Mouse (Mus musculus) embryonic facial prominence, embryonic 10.5 days (tissue): ENCODE results near the gene Rps15. TPM values are rescaled to one million over a fixed set of nuclear protein-coding genes. Genes with fewer than 3 reads are reported as not detected.
"Not testable (repeated sequence)": the region's sequence is repeated elsewhere in the genome, so short reads cannot be mapped to it uniquely, and the experiment has no call there.

ENCODE experiments used
- DNase-seq: peaks from one replicate; pipeline ENCODE4 v3.0.0-alpha.2; 2017; ENCODE audit warnings: low spot score
- H3K27ac ChIP-seq: fragments of 300-500 bp; sonication (generic); replicated peaks from 2 replicates; pipeline ENCODE4 v1.5.1; 2016; ENCODE audit warnings: mild to moderate bottlenecking
- H3K27me3 ChIP-seq: fragments of 300-500 bp; sonication (generic); replicated peaks from 2 replicates; pipeline ENCODE4 v1.6.1; 2016; ENCODE audit warnings: low read depth, mild to moderate bottlenecking; ENCODE audit not compliant: poor library complexity, severe bottlenecking
- H3K36me3 ChIP-seq: fragments of 300-500 bp; sonication (generic); replicated peaks from 2 replicates; pipeline ENCODE4 v1.6.1; 2016; ENCODE audit warnings: mild to moderate bottlenecking, moderate library complexity
- H3K4me1 ChIP-seq: fragments of 300-500 bp; sonication (generic); 2 replicates; pipeline ENCODE4 v1.6.1; 2016
- H3K4me3 ChIP-seq: fragments of 300-500 bp; sonication (generic); 2 replicates; pipeline ENCODE4 v1.5.1; 2016; ENCODE audit warnings: mild to moderate bottlenecking, moderate library complexity
- H3K9me3 ChIP-seq: fragments of 300-500 bp; sonication (generic); 2 replicates; pipeline ENCODE4 v1.6.1; 2016; ENCODE audit warnings: mild to moderate bottlenecking
- WGBS: fragments of 180-500 bp; shearing (Covaris S2); methylation state at CpG from one replicate; pipeline ENCODE4 v1.1.7; 2016; 5-methylcytosine and 5-hydroxymethylcytosine counted together
- polyA plus RNA-seq: library from polyadenylated mRNA; unstranded; fragments of >200 nt; fragmentation: Nextera tagmentation; extraction: Ambion mirVana; gene quantifications from 2 replicates; pipeline ENCODE4 v1.2.1, GENCODE M21; 2016

Gene Rps15
- 1,079 and 1,119 TPM in 2 replicates for polyA plus RNA-seq

DNA sequence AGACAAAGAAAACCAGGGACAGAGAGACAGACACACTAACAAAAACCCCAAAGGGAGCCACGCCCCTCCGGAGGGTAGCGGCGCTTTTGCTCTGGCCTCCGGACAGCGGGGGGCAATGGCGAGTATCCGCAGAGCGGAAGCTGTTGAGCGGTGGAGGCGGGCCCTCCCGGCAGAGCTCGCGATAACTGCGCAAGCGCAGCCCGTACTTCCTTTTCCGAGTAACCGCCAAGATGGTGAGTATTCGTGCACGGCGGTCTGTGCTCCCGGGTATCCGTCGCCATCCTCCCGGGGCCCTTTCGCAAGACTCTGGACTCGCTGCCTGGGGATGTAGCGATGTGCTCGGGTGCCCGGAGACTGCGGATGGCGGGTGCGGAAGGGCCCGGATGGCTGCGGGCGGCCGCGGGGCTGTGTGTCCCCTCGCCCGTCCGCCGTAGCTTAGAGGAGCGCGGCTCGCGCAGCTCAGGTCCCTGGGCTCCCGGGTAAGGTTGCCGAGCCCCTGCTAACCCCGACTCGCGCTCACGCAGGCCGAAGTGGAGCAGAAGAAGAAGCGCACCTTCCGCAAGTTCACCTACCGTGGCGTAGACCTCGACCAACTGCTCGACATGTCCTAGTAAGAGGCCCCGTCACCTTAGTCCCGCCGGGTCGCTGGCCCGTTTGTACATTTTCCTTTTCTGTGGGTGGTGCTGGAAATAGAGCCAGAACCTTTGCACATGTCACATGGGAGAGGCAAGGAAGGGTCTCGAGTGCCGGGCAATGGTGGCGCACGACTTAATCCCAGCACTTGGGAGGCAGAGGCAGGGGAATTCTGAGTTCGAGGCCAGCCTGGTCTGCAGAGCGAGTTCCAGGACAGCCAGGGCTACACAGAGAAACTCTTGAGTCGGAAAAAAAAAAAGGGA is at the start of gene Rps15:
Rps15 (plus strand) TSS at position 203 of the 896 bp plus-strand sequence.
- Histone ChIP-seq H3K27me3 (peaks cover 12% of the 10 kb centered on the region), H3K36me3 (peaks cover 42% of the 10 kb centered on the region), H3K27ac (peak within 1 kb of the TSS; percentile 99), H3K4me1 (peaks cover 49% of the 10 kb centered on the region), H3K9me3 (no peaks in the 10 kb centered on the region), H3K4me3 (peak within 1 kb of the TSS; percentile 98)
- DNase-seq: peak; percentile 98
- under 1% methylated on average over 72 of the region's 72 CpGs for WGBS

- no peak for DNase-seq
- no peak overlapping the region for H3K4me3 ChIP-seq
- peaks cover 73% of the 10 kb centered on the region for H3K36me3 ChIP-seq
- H3K27me3 ChIP-seq: no peaks in the 10 kb centered on the region
- H3K4me1 ChIP-seq: peaks cover 11% of the 10 kb centered on the region
- 95% methylated on average over 3 of the region's 3 CpGs for WGBS
- H3K27ac ChIP-seq: no peak overlapping the region
- H3K9me3 ChIP-seq: no peaks in the 10 kb centered on the region
Measured at GRCm38 (mm10) chr10:80242607-80243006, 49.6 kb upstream of the Rps15 start.

DNA sequence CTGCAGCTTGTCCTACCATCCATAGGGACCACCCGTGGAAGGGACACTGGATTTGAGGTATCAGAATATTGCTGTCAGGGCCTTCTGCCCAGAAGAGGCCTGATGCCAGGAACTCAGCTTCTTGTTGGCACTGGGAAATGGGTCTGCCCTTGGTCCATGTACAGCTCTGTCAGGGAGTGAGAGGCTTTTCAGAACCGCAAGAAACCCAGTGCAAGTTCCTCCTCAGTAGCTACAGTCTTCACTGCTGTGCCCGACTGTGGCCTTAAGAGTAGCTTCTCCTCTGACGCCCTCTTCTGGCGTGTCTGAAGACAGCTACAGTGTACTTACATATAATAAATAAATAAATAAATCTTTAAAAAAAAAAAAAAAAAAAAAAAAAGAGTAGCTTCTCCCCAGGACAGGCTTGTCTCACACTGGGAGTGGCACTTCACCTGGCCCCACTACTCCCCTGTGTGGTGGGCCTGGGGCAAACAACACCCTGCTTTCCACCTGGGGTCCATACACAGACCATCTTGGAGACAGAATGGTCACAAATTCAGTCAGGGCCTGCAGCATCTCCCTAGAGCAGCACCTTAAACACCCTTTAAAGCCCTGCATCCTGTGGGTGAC is 47.4 kb upstream of the Rps15 start:
- Histone ChIP-seq H3K27me3 (no peaks in the 10 kb centered on the region), H3K27ac (peak overlapping the region; percentile 72), H3K9me3 (no peaks in the 10 kb centered on the region), H3K4me3 (no peak overlapping the region), H3K36me3 (peaks cover 50% of the 10 kb centered on the region), H3K4me1 (peaks cover 13% of the 10 kb centered on the region)
- peak; percentile 58 for DNase-seq
- 43% methylated on average over 5 of the region's 5 CpGs for WGBS

DNA sequence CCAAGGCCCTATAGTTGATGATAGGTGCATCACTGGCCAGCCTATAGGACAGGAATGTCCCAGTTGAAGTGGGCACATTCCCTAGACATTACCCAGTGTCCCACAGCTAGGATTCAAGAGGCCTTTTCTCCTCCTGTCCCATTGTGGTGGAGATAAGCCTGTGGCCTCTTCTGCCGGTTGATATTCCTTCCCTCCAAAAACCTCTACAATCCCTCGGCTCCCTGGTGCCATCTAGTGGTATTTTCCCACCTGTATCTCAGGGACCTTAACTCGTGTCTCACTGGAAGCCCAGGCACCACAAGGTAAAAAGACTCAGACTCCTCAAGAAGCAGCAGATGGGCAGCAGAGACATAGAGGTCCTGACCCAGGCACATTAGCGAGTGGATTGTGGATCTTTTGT is 46.7 kb upstream of the Rps15 start:
- DNase-seq: peak; percentile 81
- 6% methylated on average over 4 of the region's 4 CpGs for WGBS
- Histone ChIP-seq H3K4me3 (peak overlapping the region; percentile 28; the same call in 1 of the 2 replicates), H3K4me1 (peaks cover 20% of the 10 kb centered on the region), H3K27me3 (no peaks in the 10 kb centered on the region), H3K27ac (peak overlapping the region; percentile 72), H3K36me3 (peaks cover 43% of the 10 kb centered on the region), H3K9me3 (no peaks in the 10 kb centered on the region)

GRCm38 (mm10) chr10:80247849-80248248 is 44.4 kb upstream of the Rps15 start:
- WGBS: 64% methylated on average over 6 of the region's 6 CpGs
- peak overlapping the region; percentile 88; the same call in 1 of the 2 replicates for H3K4me3 ChIP-seq
- no peaks in the 10 kb centered on the region for H3K9me3 ChIP-seq
- H3K27me3 ChIP-seq: no peaks in the 10 kb centered on the region
- peak; percentile 37 for DNase-seq
- no peak overlapping the region for H3K27ac ChIP-seq
- peaks cover 23% of the 10 kb centered on the region for H3K36me3 ChIP-seq
- H3K4me1 ChIP-seq: peaks cover 25% of the 10 kb centered on the region

DNA sequence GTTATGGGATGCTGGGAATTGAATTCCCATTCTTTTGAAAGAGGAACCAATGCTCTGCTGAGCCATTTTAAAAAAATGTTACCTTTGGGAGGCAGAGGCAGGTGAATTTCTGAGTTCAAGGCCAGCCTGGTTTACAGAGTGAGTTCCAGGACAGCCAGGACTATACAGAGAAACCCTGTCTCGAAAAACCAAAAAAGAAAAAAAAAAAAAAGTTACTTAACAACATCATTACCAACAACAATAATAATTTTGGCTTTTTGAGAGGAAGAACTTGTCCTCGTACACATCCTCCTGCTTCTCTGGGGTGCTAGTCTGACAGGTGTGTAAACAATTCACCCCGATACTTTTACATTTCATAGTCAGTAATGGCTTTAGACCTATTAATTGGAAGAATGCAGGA is 43.8 kb upstream of the Rps15 start:
- not testable (repeated sequence) for H3K9me3 ChIP-seq, H3K27me3 ChIP-seq, DNase-seq, H3K27ac ChIP-seq
- peak overlapping the region; percentile 88 for H3K4me3 ChIP-seq
- H3K36me3 ChIP-seq: peaks cover 23% of the 10 kb centered on the region
- 50% methylated on average over 3 of the region's 3 CpGs for WGBS
- peaks cover 25% of the 10 kb centered on the region for H3K4me1 ChIP-seq

GRCm38 (mm10) chr10:80248971-80249640 is 43.1 kb upstream of the Rps15 start, which contains the start of gene Ndufs7:
Gene Ndufs7, plus strand, starts transcription at chr10:80249121.
- peak; percentile 90 for DNase-seq
- H3K9me3 ChIP-seq: no peaks in the 10 kb centered on the region
- peaks cover 23% of the 10 kb centered on the region for H3K36me3 ChIP-seq
- H3K27ac ChIP-seq: peak within 1 kb of the TSS; percentile 90
- WGBS: under 1% methylated on average over 53 of the region's 53 CpGs
- peak within 1 kb of the TSS; percentile 88 for H3K4me3 ChIP-seq
- no peaks in the 10 kb centered on the region for H3K27me3 ChIP-seq
- peaks cover 25% of the 10 kb centered on the region for H3K4me1 ChIP-seq

DNA sequence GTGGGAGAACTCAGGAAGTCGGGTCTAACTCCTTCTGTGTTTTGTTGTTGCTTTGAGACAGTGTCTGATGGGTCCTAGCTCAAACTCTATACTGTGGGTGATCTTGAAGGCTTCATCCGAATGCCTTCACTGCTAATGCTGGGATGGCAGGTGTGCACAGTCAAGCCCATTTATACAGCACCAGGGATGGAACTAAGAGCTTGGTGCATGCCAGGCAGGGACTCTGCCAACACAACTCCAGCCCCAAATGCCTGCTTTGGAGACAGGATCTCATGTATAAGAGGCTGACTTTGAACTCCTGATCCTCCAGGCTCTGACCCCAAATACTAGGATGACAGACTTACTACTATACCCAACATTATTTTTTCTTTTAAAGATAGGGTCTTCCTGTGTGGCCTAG is 42.2 kb upstream of the Rps15 start:
- H3K27me3 ChIP-seq: no peaks in the 10 kb centered on the region
- H3K27ac ChIP-seq: peak overlapping the region; percentile 90
- DNase-seq: no peak
- H3K9me3 ChIP-seq: no peaks in the 10 kb centered on the region
- peaks cover 25% of the 10 kb centered on the region for H3K36me3 ChIP-seq
- peak overlapping the region; percentile 88 for H3K4me3 ChIP-seq
- WGBS: 42% methylated on average over 2 of the region's 2 CpGs
- peaks cover 25% of the 10 kb centered on the region for H3K4me1 ChIP-seq

DNA sequence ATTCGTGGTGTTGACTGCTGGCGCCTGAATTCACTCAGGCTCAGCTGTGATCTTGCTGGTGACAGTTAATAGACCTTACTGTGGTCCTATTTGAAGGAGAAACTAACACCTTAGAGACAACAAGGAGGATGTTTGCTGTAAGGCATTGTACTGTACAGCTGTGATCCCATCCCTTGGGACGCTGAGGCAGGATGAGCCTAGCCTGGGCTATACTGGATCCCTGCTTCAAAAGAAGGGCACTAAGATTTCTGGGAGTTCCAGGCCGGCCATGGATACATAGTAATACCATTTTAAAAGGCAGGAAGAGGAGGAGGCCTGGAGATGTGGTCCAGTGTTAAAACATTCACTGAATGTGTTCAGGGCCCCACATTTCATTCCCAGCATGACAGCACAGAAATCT is 41.7 kb upstream of the Rps15 start:
- 87% methylated on average over 4 of the region's 4 CpGs for WGBS
- H3K27me3 ChIP-seq: no peaks in the 10 kb centered on the region
- H3K36me3 ChIP-seq: peaks cover 30% of the 10 kb centered on the region
- H3K9me3 ChIP-seq: no peaks in the 10 kb centered on the region
- DNase-seq: no peak
- H3K4me3 ChIP-seq: peak overlapping the region; percentile 88
- peaks cover 20% of the 10 kb centered on the region for H3K4me1 ChIP-seq
- no peak overlapping the region for H3K27ac ChIP-seq

GRCm38 (mm10) chr10:80252011-80252410 is 40.2 kb upstream of the Rps15 start:
- Histone ChIP-seq H3K4me3 (no peak overlapping the region), H3K27me3 (no peaks in the 10 kb centered on the region), H3K36me3 (peaks cover 45% of the 10 kb centered on the region), H3K4me1 (peaks cover 14% of the 10 kb centered on the region), H3K9me3 (no peaks in the 10 kb centered on the region), H3K27ac (no peak overlapping the region)
- DNase-seq: no peak

DNA sequence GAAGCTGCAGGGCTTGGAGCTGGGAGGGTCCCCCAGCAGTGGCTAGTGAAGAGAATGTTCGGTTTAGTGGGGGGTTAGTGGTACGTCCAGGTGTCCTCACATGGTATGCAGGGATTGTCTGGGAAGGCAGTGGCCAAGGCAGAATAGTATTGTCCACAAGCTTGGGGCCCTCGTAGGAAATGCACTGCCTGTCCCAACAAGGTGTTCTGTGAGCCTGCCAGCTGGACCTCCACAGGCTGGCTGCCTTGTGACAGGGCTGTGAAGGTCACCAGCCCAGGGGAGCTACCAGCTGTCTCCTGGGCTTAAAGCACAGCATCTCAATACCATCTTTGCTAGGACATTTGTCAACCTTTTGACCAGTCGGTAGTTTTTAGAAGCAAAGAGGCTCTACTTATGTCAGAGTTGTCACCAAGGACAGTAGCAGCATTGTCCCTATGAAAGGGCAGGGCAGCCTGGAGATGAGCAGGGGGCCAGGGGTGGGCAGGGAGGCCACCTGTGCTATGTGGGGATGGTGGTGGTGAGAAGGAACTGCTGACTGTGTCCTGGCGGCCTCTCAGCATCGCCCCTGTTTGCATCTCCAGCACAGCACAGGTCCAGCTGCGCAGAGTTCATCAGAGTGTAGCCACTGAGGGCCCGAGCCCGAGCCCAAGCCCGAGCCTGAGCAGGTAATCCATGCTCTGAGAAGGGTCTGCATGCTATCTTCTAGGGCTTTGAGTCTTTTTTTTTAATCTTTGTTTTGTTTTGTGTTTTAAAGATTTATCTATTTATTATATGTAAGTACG is 39.6 kb upstream of the Rps15 start:
- no peaks in the 10 kb centered on the region for H3K27me3 ChIP-seq
- no peak overlapping the region for H3K27ac ChIP-seq
- H3K36me3 ChIP-seq: peaks cover 50% of the 10 kb centered on the region
- no peak for DNase-seq
- no peaks in the 10 kb centered on the region for H3K9me3 ChIP-seq
- WGBS: 92% methylated on average over 11 of the region's 11 CpGs
- H3K4me1 ChIP-seq: peaks cover 14% of the 10 kb centered on the region
- H3K4me3 ChIP-seq: no peak overlapping the region

GRCm38 (mm10) chr10:80253551-80253950 is 38.7 kb upstream of the Rps15 start:
- Histone ChIP-seq H3K36me3 (peaks cover 59% of the 10 kb centered on the region), H3K9me3 (no peaks in the 10 kb centered on the region), H3K27ac (no peak overlapping the region), H3K27me3 (no peaks in the 10 kb centered on the region), H3K4me1 (peaks cover 17% of the 10 kb centered on the region), H3K4me3 (no peak overlapping the region)
- 94% methylated on average over 6 of the region's 6 CpGs for WGBS
- no peak for DNase-seq
